Mouse (Mus musculus): ENCODE data around the gene Ccdc103.

Gene Ccdc103

DNA sequence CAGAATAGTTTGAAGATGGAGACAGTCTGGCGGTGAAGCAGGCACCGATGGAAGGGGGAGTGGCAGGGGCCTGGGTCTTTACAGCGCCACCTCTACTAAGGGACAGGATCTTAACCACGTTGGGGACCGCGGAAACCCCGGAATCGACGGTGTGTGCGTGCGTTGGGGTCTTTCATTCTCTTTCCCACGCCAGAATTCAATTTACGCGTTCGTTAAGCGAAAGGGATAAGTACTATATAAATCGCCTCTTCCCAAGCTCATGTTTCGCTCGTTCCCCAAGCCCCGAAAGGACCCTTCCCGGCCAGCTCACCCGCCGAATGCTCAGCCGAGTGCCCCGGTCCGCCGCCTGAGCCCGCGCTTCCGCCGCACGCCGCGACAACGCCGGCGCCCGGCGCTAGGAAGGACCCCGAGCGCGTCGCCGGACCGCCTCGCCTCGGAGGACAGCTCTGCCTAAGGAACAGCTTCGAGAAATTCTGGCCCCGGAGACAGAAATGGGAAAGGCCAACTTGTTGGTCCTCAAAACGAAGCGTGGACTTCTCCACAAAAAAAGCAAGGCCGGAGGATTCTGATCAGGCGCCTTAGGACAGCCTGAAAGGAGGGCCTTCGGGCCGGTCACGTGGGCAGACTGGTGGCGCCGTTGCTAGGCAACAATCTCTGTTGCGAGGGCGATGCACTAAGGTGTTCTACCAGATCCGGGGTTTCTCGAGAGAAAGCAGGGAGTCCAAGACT, at the start of gene Ccdc103, which contains the start of gene Eftud2:
Ccdc103 (plus strand) TSS at position 620 of the 729 bp plus-strand sequence.
Eftud2 (minus strand) TSS at position 401 of the 729 bp plus-strand sequence.
- DNase-seq (ENCODE audit: low spot score): peak; percentile 94

DNA sequence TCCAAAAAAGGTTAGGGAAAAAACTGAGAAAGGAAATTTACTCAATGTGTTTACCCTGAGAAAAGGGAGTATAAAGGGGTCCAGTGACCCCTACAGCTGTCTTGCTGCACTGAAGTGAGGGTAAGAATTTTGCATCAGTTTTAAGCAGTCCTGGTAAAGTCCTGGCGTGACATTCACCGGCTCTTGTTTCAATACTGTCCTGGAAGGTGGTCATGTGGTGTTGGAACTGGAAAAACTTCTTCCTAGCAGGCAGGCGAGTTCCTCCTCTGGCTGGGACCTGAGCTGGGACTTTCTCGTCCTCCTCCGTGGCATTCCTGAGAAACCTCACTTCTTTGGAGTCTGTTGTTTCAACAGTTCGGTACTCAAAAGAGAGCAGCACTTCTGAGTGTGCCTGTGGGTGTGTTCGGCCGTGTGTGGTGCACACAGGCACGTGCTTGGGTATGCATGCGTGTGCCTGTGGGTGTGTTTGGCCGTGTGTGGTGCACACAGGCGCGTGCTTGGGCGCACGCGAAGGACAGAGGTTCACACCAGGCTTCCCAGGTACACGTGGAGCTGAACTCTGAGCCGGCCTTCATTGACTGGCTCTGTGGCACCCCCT, 48.2 kb upstream of the Ccdc103 start:
- DNase-seq (ENCODE audit: low spot score): no peak

DNA sequence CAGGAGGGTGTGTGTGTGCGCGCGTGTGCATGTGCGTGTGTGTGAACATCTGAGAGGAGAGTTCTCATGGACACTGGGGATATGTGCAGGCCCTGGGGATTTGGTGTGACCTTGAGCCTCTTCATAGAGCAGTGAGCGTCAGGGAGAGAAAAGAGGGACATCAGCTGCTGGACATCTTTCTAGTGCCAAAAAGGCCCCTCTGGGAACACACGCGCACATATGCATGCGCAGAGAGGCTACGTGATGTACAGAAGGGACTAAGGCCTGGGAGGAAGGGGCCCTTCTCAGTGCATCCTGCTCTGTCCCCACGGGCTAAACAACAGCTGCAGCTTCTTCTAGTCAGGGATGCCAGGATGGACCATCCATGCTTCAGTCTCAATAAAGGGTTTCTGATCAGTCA, 46.8 kb upstream of the Ccdc103 start:
- no peak for DNase-seq (ENCODE audit: low spot score)

DNA sequence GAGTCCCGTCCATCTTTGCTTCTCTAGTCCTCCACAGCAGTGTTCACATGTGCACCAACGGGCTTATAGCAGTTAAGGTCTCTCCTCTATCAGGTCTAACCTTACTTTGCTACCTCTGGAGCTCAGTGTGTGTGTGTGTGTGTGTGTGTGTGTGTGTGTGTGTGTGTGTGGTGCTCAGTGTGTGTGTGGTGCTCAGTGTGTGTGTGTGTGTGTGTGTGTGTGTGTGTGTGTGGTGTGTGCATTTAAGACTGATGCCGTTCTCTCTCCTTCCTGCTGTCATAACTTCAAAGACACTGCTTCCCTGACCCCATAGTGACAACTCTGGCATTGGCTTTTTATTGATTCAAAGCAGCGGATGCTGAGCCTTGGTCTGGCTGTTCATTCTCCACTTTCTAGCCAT, 45.5 kb upstream of the Ccdc103 start, which contains the start of gene Higd1b:
Higd1b (plus strand) TSS at position 301 of the 400 bp plus-strand sequence.
- DNase-seq (ENCODE audit: low spot score): no peak

DNA sequence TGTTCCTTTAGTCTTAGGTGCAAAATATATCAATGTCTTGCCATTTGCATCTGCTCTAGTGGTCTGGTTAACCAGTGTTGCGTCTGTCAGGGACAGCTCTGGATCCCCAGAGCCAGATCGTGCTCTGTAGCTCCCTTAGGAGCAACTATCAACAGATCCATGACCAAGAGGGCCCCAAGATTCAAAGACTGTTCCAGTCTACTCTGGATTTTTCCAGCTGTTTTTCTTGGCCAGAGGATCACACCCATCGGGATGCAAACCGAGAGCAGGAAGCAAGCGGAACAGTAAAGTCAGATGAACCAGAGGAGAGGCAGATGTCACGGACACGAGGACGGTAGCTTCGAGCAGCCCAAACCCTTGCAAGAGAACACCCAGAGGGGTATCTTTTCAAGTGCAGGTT, 44.9 kb upstream of the Ccdc103 start:
- no peak for DNase-seq (ENCODE audit: low spot score)

DNA sequence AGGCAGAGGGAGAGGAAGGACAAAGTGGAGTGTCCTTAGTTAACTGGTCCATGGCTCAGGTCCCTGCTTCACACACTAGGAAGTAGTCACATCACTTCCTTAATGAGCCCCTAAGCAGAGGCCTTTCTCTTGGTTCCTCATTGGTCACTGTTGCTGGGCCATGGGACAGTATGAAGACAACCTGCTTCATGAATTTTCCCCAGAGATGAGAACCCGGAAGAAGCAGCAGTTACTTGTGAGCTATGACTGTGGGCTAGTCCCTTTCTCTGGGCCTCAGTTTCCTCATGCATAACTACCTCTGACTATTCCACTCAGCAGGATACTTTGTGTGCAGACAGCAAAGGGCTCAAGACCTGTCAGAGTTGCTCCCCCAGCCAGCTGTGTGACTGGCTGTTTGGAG, 43.6 kb upstream of the Ccdc103 start:
- DNase-seq (ENCODE audit: low spot score): no peak

DNA sequence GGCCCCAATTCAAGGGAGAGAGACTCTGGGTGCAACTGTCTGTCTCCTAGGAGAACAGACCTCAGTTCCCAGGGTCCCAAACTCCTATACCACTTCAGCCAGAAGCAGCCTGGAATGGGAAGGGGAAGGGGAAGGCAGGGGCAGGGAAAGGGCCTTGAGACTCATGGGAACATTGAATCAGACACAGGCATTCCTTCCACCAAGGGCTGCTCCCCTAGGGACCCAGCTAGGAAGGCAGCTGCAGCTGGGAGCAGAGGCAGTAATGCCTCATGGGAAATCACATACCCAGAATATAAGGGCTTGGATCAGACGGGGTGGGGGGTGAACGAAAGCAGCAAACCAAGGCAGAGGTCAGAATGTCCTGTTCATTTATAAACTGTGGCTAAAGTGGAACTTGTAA, 42.9 kb upstream of the Ccdc103 start:
- no peak for DNase-seq (ENCODE audit: low spot score)

DNA sequence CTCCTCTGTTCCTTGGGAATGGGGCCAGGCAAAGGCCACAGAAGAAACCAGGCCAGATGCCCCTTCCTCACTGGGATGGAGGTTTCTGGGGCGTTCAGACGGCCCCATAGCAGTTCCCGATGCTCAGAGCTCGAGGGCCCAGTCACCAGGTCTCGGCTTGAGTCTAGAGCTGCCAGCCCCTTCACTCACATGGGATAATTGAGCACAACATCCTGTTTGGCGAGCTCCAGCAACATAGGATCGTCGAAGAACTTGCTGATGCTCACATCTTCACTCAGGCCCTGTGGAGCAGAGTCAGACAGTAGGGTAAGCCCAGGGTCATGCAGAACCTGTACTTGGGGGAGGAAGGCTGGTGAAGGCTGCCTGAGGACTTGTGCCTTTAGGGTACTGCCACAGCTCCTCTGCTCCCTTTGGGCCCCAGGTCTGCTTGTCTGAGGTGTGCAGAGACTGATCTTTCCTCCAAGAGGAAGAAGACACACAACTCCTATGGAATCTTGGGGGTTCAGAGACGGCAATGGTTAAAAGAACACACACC, 42.3 kb upstream of the Ccdc103 start:
- no peak for DNase-seq (ENCODE audit: low spot score)

DNA sequence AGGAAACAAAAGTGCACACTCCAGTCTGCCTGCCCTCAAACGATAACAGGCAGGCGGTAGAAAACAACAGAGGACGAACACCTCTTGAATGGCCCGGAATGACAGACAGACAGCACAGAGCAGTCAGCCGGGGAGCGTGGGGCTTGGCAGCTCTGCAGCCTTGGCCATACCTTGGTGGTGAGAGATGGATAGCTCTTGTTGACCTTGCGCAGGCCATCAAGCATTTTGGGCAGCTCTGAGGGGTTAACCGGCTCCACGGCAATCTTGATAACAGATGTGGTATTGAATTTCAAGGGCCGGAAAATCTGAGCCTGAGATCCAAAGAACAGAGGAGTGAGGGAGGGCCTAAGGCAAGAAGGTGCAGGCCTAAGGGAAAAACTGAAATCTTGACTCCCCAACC, 35.1 kb upstream of the Ccdc103 start:
- DNase-seq (ENCODE audit: low spot score): no peak

DNA sequence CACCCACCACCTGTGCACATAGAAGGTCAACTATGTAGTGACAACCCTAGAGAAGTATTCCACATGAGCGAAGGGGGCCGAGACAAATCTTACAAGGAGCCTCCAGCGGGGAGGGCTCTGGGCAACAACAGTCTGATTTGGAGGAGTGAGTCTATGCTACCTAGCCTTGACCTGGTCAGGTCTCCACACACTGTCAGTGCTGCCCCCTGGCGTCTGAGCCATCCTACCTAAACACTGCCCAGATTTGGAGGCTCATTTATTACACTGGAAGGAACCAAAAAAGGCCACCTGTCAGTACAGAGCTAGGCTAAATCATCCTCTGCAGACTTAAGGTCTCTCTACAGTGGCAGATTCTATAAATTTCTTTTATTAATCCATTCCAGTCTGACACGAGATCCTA, 29.1 kb upstream of the Ccdc103 start:
- DNase-seq (ENCODE audit: low spot score): peak; percentile 65

DNA sequence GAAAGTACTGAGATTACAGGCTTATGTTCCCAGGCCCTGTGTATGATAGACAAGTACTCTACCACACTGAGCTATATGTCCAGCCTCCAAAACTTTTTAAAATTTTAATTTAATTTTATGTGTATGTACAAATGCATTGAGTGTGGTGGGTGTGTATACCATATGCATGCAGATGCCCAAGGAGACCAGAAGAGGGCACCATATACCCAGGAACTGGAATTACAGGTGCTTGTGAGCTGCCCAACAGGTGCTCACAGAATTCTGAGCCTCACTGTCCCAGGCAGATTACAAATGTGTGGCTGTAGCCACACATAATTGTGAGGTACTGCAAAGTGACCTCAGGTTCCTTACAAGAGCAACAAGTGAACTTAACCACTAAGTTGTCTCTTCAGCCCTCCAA, 27.2 kb upstream of the Ccdc103 start:
- DNase-seq (ENCODE audit: low spot score): no peak

DNA sequence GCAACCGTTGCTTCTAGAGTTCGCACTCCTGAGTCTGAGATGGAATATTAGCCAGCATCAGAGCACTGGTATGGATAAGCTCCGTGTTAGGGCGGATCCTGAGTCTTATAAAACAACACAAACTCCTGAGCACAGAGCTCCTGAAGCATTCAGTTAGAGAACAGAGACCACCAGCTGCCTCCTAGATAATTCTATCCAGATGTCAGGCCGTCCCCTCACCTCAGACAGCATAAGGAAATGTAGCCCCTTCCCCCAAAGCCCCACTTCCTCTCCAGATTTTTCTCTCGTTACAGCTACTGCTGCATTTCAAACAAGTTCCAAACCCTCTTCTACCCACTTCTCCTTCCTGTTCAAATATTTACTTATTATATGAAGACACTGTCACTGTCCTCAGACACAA, 25.1 kb upstream of the Ccdc103 start:
- DNase-seq (ENCODE audit: low spot score): no peak

DNA sequence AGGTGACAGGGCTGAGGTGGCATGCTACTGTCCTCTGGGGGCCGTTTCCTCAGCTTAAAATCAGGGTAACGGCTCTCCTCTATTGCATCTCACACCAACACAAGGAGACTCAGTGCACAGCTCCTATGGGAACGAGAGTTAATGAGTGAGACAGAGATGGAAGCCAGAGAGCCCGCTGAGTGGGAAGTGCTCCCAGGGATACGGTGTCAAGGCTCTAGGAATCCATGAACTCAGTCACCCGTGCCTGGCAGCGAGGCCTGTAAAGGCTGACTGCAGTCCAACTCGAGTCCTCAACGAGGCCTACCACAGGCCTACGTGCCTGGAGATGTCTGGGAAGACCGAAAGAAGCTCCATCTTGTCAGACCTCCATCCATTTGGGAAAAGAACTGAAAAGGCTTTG, 22.1 kb upstream of the Ccdc103 start:
- no peak for DNase-seq (ENCODE audit: low spot score)

DNA sequence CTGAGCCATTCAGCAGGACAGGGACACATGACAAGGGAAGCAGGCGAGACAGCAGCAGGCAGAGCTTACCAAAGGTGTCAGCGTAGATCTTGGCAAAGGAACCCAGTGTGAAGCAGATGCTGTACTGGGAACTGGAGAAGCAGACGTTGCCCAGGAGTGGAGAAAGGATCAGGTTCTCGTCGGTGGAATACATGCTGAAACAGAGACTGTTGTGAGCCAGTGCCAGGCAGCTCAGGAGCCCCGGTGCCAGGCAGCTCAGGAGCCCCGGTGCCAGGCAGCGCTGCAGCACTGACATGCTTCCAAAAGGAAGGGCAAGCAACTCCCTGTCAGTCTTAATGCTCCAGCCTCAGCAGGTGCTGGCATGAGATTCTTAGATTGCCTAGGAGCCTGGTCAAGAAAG, 21.1 kb upstream of the Ccdc103 start:
- no peak for DNase-seq (ENCODE audit: low spot score)

DNA sequence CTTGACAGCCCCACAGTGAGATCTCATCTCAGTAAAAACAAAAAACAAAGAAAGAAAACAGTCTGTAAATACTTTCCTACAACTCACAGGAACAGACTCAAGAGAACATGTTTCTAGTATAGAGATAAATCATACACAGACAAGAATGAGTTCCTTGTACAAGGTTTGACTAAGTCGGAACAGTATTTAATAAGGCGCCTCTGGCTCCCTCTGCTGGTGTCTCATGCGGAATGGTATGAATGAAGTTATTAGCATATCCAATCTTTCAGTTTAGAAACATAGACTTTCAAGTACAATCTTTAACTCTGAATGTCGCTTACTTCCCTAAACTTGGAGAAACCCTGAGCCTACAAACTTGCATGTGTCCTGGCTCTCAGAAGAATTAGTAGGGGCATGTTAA, 16.7 kb upstream of the Ccdc103 start:
- peak; percentile 65 for DNase-seq (ENCODE audit: low spot score)

DNA sequence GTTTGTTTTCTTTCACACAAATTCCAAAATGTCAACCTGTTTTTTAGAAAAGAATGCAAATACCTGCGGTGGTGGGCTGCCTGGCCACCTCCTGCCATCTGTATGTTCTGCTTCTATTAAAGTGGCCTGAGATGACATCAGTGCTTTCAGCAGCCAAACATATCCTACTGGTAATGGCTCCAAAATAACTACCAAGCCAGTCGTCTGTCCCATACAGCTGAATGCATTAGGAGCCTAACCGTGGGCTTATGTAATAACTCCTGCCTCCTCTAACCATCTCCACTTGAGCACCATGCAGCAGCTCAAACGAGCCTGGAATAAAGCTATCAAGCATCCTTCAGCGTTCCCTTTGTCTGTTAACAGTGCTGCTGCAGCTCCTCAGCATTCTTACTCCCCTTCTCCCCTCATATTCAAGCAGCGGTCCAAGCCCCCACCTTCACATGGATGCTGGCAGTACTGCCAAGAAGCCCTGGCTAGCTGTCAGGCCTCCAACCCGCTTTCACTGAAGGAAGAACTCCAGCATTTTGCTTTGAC, 6.1 kb upstream of the Ccdc103 start:
- DNase-seq (ENCODE audit: low spot score): no peak

DNA sequence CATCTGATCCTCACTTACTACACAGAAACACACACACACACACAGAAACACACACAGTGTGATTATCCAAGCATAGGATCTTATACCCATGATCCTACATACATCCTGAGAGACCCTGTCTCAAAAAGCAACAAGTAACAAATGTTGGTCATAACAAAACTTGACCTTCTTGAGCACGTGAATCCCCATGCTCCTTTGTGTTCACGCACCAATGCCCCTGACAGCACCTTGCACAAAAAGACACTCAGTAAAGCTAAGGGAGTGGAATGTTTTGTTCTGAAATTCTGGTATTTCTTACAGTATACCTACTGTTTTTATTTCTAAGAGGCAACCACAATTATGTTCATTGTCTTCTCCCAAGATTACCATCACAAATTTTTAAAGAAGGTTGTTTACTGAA, 1.4 kb upstream of the Ccdc103 start:
- DNase-seq (ENCODE audit: low spot score): no peak

DNA sequence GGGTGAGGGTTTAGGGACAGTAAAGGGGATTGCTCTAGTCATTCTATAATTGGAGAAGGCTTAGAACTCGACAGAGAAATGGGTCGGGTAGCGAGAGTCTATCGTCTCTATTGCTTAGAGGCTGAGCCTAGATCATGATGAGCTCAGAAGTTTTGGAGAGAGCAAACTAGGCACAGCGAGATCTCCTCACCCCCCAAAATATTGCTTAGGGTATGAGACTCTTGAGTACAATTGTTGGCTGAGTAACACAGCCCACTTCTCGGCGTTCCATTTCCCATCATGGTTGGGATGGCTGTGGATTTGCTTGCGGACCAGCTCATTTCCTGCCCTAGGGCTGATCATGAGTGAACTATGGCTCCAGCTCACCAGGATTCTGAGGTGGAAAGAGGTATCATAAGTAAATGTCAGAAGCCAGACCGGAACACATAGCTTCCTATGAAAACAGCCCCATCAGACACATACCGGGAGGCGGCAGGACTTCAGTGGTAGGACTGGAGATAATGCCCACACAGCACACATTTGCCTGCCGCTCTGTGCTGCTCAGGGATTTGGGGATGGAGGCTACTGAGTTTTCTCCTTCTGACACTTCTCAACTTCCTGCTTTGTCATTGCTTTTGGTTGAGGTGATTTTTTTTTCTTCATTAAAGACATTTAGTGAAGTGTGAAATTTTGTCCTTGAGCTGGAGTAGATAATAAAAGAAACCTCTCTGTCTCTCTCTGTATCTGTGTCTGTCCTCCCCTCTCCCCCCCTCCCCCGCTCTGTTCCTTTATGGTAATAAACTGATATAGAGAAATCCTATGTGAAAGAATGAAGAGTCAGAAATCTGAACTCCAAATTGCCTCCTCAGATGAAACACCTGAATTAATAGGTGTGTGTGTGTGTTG, 552 bp downstream of the Ccdc103 start:
- no peak for DNase-seq (ENCODE audit: low spot score)

DNA sequence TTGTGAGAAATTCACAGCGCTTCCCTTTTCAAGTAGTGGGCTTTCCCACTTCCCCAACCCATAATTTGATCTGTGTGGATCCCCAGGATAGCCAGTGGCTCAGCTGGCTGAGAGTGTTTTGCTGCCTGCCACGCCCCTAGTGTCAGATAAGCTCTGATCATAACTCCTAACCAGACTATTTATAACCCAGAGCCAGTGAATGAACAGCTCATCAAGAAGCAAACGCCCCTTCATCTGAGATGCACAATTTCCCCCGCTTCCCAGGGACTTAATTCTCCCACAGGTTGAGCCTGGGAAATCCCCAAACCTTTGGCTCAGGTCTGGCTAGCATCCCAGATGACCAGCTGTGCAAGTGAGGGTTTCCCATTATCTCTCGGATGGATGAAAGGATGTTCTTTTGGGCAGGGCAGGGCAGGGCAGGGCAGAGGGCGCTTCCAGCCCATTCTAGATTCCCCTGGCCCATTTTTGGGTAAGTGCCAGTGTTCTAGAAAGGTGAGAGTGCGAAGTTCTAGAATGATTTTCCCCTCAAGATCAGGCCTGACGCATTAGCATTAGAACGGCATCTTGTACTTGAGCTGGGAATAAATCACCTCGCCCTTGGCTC, 3.7 kb downstream of the Ccdc103 start, which contains the start of gene Fam187a:
Fam187a (plus strand) TSS at position 554 of the 604 bp plus-strand sequence.
- DNase-seq (ENCODE audit: low spot score): no peak

DNA sequence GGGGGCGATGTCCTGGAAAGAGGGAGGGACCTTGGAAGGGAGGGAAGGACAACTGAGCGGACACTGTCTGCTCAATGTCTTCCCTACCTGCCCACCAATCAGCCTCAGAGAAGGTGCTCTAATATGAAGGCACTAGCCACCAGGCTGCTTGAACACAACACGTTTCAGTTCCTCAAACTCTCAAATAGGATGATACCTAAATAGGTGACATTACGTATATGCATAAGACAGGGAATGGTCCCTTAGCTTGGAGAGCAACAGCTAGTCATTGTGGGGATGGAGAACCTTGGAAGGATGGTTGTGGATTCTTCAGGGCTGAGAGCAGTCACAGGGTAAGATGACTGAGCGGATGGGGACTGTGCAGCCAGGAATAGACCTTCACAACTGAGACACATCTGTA, 6.4 kb downstream of the Ccdc103 start:
- no peak for DNase-seq (ENCODE audit: low spot score)

DNA sequence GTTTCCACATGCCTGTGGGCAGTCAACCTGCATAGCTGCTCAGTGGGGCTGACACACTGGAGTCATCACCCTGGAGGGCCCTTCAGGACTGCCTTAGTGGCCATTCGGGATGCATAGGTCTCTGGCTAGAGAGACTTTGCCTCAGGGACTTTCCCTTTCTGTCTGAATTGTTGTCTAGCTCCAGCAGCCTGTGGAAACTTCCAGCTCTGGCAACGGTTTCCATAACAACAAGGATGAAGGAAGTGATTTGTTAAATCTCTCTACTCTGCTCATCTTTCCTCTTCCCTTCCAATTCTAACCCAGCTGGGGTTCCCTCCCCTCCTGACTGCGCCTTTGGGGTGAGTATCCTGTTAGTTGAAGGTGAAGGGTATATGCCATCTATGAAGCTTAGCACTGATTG, 7.1 kb downstream of the Ccdc103 start:
- DNase-seq (ENCODE audit: low spot score): no peak

DNA sequence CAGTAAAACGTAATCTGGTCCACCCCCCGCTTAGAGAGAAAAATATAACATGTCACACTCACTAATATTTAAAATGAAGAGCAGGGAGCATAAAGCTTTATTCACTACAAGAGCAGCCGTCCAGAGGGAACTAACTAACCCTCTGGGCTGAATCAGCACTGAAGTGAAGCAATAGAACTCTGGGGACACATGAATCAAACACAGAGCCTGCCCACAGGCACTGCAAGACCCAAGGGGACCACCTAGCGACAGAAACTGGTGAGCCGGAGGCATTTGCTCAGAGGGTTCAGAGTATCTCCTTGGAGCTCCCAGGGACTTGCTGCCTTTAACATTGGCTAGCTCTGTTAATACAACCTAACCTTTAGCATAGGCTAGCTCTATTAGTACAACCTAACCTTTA, 9.1 kb downstream of the Ccdc103 start:
- DNase-seq (ENCODE audit: low spot score): no peak

All from urinary bladder, postnatal 25 days (tissue).